Mouse (Mus musculus): ENCODE results near the gene Zbtb20.

Zbtb20 gene

GRCm38 (mm10) chr16:43303245-43304197, 427.8 kb downstream of the Zbtb20 start:
- peak; percentile 74 to 89 for DNase-seq

DNA sequence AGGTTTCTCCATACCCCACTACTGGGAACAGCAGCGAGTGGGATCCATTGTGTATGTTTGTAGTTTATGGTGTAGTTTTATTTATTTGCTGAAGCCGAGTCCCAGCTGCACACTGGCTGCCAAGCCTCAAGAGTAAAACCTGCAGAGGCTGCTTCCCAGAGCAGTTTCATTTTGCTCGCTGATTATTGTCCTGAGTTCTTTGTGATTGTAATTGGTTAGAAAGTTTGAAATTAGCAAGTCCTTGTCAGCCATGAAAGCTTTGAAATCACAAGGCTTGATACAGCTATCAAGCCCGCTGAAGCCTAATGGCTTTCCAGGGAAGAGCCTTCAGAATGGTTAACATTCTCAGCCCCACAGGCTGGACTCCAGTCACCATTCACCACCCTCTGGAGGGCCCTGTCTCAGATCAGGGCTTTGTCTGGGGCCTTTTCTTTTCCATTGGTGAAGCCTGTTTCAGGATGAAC, 434.3 kb downstream of the Zbtb20 start:
- DNase-seq: no peak

- DNase-seq: no peak
Measured at GRCm38 (mm10) chr16:43324009-43324408, 448.3 kb downstream of the Zbtb20 start.

DNA sequence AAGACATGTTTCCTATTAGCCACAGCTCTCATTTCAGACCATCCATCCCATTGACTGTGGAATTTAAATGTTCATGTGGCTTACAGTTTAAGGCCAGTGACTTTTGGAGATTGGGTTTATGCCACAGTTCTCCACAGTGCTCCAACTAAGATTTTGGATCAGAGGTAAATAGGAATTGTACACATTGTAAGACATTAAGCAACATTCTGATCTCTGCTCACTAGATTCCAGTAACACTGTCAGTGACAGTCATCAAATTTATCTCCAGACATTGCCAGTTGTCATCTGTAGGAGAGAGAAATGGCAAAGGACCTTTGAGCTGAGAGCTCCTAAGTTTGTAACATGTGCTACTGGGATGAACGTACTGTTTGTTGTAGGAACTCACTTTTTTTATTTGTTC, 452.5 kb downstream of the Zbtb20 start:
- no peak for DNase-seq

DNA sequence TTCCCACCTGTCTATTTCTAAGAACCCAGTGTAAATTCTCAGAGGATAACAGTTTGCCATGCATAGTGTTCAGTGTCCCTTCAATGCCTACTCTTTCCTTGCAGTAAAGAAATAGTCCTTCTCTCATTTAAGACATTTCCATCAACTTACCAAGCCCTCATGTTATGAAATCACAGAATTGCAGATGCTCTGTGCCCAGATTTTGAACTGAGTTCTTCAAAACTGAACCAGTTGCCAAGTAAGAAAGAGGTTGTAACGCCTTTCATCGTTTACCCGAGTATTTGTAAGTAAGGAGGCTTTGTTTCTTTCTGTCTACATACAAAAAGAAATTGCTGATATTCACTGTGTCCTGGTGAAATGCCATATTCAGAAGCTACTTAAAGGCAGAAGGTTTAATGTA, 454.5 kb downstream of the Zbtb20 start:
- DNase-seq: no peak

DNA sequence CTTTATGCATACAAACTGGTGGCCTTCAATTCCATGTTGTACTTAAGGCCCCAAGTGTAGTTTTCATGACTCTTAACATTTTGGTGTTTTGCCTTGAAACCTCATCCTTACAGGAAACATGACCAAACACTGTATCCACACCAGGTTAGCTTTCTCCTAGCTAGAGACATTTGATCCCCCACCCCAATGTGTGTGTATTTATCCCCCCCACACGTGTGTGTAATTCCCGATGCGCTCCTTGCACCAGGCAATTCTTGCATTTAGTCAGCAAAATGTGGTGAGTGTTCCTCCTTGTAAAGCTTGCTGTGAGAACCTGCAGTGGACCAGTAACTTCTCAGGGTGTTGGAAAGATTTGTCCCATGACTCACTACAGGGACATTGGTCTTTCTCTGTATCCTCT, 455.8 kb downstream of the Zbtb20 start:
- no peak for DNase-seq

DNA sequence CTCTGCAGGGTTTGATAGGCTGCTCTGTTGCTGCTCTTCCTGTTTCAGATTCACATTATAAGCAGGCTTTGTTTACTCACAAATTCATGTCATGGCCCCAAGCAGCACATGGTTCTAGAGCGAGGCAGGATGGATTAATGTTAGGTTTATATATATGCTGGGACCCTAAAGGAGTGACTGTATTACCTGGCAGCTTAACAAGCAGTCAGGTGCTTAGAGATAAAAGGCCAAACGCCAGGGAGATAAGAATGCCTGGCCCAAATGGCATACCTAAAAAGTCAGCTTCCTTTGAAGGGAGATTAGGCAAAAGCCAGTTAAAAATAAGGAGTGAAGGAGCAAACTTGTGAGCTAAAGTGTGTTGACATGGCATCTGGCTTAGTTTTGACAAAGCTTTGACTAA, 457.1 kb downstream of the Zbtb20 start:
- DNase-seq: no peak

GRCm38 (mm10) chr16:43333265-43333664, 457.6 kb downstream of the Zbtb20 start:
- no peak for DNase-seq

DNA sequence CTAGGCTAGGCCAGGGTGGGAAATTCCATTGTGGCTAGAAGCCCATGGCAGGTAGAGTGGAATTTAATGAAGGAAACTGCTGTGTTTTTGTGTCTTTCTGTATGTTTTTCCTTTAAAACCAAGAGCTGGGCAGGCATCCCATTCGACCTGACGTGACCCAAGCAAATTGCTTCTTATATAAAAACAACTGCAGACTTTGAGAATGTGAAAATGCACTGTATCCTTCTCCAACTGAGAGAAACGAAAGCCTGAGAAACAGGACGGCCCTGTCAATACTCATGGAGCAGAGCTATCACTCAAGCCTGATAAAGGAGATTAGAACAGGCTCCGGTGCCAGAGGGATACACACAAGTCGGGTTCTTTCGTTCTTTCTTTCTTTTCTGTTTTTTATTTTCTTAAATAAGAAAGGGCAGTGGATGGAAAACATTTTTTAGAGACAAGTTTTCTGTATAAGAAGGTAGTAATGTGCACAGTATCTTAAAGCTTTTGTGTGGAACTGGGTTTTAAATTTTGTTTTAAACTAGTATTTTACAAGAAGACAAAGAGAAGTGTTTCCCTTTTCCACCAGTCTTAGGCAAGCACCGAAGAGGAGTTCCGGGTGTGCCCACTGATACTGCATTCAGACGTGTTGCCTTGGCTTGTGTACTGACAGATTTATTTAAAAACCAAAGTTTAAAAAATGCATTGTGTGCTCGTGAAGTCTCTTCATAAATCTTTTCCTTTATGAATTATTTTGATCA, 458.9 kb downstream of the Zbtb20 start:
- peak; percentile 48 to 55 for DNase-seq

DNA sequence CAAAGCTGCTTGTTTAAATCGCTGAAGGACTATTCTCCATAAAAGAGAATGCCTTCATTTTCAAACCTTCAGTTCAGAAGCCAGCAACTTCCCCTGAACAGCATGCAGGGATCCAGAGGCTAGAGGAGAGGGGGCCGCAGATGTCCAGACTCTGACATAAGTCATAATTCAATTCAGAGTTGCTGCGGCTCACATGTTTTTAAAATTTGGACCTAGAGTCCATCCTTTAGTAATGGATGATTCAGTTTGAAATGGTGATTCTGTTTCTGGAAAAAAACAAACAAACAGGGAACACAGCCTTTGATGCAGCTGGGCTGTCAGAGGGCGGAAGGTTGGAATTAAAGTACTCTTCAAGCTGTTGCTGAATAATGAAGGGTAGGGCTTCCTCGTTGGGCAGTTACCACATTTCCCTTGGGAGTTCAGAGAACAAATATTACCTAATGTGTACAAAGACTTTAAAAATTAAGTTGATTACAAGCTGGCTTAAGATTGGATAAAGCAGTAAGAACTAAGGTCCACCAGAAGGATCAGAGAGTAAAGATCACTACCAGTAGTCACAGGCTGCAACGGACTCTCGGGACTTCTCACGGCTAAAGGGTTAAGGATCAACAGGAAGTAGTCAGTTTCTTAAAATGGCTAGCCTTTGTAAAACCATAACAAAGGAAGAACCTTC, 459.6 kb downstream of the Zbtb20 start:
- peak; percentile 58 to 82 for DNase-seq

DNA sequence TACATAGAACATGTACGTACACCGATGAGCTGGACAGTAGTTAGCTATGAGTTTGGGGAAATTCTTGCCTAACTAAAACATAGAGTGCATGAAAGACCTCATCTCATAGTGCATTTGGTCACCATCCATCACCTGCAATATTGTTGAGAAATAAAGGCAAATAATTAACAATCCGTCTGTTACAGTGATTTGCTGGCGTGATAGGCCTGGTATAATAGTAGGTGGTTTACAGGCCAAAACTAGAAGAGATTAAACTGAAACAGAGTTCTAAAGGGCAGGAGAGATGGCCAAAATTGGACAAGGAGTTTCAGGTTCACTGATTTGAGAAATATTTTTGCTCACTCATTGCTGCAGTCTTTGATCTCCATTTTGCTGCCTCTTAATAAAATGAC, 460.1 kb downstream of the Zbtb20 start:
- peak in 1 of 2 experiments; percentile 8 for DNase-seq

GRCm38 (mm10) chr16:43340712-43341111, 465.0 kb downstream of the Zbtb20 start:
- no peak for DNase-seq

DNA sequence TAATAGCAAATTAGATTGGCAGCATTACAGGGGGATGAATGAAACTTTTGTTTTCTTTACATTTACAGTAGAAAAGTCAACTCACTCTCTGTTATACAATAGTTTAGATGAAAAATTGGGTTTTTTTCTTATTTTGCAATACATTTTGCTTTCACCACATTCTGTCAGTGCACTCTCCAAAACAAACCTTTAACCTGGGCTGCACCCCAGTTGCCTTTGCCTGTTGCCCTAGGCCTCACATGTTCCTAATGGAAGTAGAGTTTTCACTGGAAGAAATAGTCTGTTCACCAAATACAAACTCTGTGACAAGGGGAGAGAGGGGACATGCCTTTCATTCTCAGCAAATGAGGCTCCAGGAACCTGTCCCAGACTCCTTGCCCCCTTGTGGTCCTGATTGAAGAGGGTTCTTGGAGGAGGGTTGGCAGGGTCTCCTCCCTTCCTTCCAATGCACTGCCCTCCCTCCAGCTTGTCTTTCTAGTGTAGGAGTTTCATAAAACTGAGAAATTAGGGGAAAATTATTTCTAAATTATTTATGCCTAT, 466.3 kb downstream of the Zbtb20 start:
- DNase-seq: no peak

- no peak for DNase-seq
Measured at GRCm38 (mm10) chr16:43346094-43346493, 470.4 kb downstream of the Zbtb20 start.

DNA sequence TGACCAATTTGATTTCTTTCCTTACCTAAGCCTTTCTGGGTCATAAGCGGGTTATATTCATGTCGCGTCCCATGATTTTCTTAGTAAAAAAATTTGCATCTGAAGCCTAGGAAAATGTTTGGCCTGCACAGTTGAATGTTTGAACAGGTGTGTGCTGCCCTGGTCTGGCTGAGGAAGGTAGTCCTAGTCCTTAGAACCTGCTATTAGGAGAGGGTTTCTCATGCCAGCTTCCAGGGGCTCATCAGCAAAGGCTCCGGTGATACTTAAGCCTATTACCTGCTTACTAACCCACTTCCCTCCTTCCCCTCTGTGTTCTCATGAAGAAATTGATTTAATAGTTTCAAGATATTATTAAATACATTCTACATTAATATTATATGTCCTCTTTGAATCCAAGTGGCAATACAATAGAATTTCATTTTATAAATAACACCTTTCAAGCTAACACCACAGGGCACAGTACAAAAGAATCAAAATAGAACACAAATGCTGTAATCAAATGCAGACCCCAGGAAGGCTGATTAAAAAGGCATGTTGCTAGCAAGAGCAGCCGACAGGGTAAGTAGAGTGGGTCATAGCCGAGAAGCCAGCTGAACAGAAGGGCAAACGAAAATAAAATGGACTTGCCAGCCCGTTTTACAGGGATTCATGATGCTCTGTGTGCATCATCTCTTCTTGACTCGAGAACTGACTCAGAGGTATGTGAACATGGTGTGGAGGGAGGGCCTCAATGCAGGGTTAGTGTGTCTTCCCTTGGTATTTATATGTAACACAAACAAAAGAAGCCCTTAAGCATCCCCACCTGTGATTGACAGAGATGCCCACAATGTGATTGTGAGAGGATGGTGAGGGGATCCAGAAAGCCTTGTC, 480.3 kb downstream of the Zbtb20 start:
- no peak for DNase-seq

GRCm38 (mm10) chr16:43359546-43359945, 483.9 kb downstream of the Zbtb20 start:
- no peak for DNase-seq

- no peak for DNase-seq
Measured at GRCm38 (mm10) chr16:43360112-43360511, 484.4 kb downstream of the Zbtb20 start.

DNA sequence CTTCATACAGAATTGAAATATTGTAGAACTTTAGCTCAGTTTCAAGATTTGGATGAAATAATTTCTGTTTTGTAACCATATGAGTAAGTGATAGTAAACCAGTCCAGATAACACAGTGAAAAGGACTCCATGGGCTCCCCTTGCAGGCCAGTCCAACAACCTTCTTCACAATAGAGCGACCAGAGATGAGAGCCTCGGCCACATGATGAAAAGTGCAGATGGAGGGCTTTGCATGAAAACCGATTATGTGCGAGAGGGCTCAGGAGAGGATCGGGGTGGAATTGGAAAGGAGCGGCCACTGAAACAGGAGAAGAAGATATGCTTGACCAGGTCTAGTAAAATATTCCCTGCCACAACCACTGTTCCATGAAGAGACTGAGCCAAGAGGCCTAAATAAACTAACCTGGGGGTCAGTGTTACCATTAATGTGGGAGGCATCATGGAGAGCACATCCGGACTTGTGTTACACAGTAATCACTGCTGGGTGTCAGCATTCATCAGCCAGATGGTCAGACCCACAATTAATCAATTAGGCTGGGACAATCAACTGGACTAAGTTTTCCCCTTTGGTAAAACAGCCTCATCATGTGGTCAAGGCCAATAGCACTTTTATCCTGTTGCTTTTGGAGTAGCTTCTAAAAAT, 485.3 kb downstream of the Zbtb20 start:
- peak; percentile 41 to 50 for DNase-seq

- peak; percentile 87 to 95 for DNase-seq
Measured at GRCm38 (mm10) chr16:43362651-43363300, 487.1 kb downstream of the Zbtb20 start.

DNA sequence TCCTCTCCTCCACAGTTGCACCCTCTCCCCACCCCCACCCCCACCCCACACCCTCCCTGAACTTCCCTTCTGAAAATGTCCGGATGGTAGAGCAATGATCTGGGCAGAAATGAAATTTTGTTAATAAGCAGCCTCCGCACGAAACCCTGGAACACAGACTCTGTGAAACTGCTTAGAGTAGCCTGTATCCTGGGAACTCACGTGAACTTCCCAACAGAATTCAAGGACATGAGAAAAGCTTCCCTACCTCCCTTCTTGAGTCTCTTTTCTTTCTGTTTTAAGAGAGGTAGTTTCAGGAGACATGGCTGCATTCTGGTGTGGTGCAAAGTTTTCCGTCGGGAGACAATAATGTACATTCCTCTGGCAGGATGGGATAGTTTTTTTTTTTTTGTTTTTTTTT, 487.6 kb downstream of the Zbtb20 start:
- DNase-seq: peak in 1 of 2 experiments; percentile 21

Measured in kidney, postnatal 25 days (tissue).